Mouse (Mus musculus): Measurements from ENCODE around the gene Cadm3. TPM values are rescaled to one million over a fixed set of nuclear protein-coding genes. Genes with fewer than 3 reads are reported as not detected.

Gene Cadm3
- polyA plus RNA-seq, 1 experiment from 2014 or later, result 6.2 TPM

- Histone ChIP-seq H3K4me3 (replicated peaks) (no peak within 1 kb of the TSS), H3K27me3 (no peaks in the 10 kb centered on the region), H3K4me2 (replicated peaks) (no peak within 1 kb of the TSS), H3K9ac (no peak within 1 kb of the TSS), H3K4me1 (no peaks in the 10 kb centered on the region; the same call in 1 of the 2 replicates), H3K36me3 (no peaks in the 10 kb centered on the region), H3K27ac (replicated peaks) (no peak within 1 kb of the TSS), H3K9me3 (replicated peaks) (no peaks in the 10 kb centered on the region)
- no peak for ATAC-seq (ENCODE audit: insufficient number of reproducible peaks, low FRiP score, low TSS enrichment, low read depth)
- WGBS, result 65% methylated on average over 9 of the region's 9 CpGs
Observed at GRCm38 (mm10) chr1:173333312-173334253, 33.9 kb downstream of the Cadm3 start, which contains the start of gene Ackr1. Gene Ackr1, minus strand, starts transcription at chr1:173333750.

GRCm38 (mm10) chr1:173332418-173332817, 35.1 kb downstream of the Cadm3 start:
- no peaks in the 10 kb centered on the region for H3K9me3 ChIP-seq (replicated peaks)
- no peak overlapping the region for H3K27ac ChIP-seq (replicated peaks)
- ATAC-seq (ENCODE audit: insufficient number of reproducible peaks, low FRiP score, low TSS enrichment, low read depth), result no peak
- no peaks in the 10 kb centered on the region; the same call in 1 of the 2 replicates for H3K4me1 ChIP-seq
- no peak overlapping the region for H3K4me2 ChIP-seq (replicated peaks)
- 88% methylated on average over 5 of the region's 5 CpGs for whole genome bisulfite sequencing
- H3K36me3 ChIP-seq, result no peaks in the 10 kb centered on the region
- H3K9ac ChIP-seq, result no peak overlapping the region
- no peak overlapping the region for H3K4me3 ChIP-seq (replicated peaks)
- no peaks in the 10 kb centered on the region for H3K27me3 ChIP-seq

DNA sequence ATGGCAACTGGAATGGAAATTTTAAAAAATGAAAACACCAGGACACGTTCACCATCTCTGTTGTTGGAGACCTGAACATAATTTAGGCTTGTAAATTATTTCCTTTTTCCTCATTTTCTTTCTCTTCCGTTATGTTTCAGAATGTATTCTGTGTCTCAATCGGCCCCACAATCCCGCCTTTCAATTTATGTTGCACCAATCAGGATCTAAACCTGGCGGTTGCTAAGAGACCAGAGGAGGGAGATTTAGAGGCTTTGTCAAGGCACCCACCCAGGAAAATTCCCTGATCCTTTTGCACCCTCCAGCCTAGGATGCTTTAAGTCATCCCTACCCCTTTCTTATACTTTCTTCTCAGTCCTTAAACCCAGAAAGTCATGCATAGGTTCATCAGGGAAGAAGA, 37.8 kb downstream of the Cadm3 start:
- no peak for ATAC-seq (ENCODE audit: insufficient number of reproducible peaks, low FRiP score, low TSS enrichment, low read depth)
- 62% methylated on average over 5 of the region's 5 CpGs for WGBS

DNA sequence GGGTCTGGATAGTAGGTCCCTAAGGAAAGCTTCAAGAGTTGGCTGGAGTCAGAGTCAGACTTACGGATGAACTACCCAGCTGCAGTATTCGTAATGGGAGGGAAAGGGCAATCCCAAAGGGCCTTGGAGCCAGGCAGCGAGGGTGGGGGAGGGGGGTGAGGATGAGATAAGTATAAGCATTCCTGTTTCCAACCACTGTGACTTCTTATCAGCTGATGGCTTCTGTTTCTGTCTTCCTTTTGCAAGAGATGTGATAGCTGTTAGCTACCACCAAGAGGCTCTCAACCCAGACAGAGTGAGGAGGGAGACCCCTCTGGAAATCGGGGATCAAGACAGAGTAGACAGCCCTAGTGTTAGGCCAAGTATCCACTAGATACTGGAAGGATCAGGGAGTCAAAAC, 38.3 kb downstream of the Cadm3 start:
- H3K4me2 ChIP-seq (replicated peaks), result no peak overlapping the region
- no peaks in the 10 kb centered on the region for H3K27me3 ChIP-seq
- ATAC-seq (ENCODE audit: insufficient number of reproducible peaks, low FRiP score, low TSS enrichment, low read depth), result no peak
- 47% methylated on average over 4 of the region's 4 CpGs for WGBS
- no peaks in the 10 kb centered on the region for H3K9me3 ChIP-seq (replicated peaks)
- no peak overlapping the region for H3K9ac ChIP-seq
- H3K27ac ChIP-seq (replicated peaks), result no peak overlapping the region
- no peaks in the 10 kb centered on the region for H3K36me3 ChIP-seq
- no peak overlapping the region for H3K4me3 ChIP-seq (replicated peaks)
- H3K4me1 ChIP-seq, result no peaks in the 10 kb centered on the region

More for the DNA sequence above, 37.8 kb downstream of the Cadm3 start:
- no peak overlapping the region for H3K4me2 ChIP-seq (replicated peaks)
- H3K27ac ChIP-seq (replicated peaks), result no peak overlapping the region
- no peaks in the 10 kb centered on the region for H3K27me3 ChIP-seq
- H3K4me3 ChIP-seq (replicated peaks), result no peak overlapping the region
- H3K36me3 ChIP-seq, result no peaks in the 10 kb centered on the region
- H3K4me1 ChIP-seq, result no peaks in the 10 kb centered on the region
- H3K9ac ChIP-seq, result no peak overlapping the region
- H3K9me3 ChIP-seq (replicated peaks), result no peaks in the 10 kb centered on the region

GRCm38 (mm10) chr1:173328446-173328845, 39.0 kb downstream of the Cadm3 start:
- Histone ChIP-seq H3K4me2 (replicated peaks) (no peak overlapping the region), H3K4me1 (no peaks in the 10 kb centered on the region), H3K27ac (replicated peaks) (no peak overlapping the region), H3K27me3 (no peaks in the 10 kb centered on the region), H3K36me3 (no peaks in the 10 kb centered on the region), H3K4me3 (replicated peaks) (no peak overlapping the region), H3K9ac (no peak overlapping the region), H3K9me3 (replicated peaks) (no peaks in the 10 kb centered on the region)
- WGBS, result 50% methylated on average over 8 of the region's 8 CpGs
- ATAC-seq (ENCODE audit: insufficient number of reproducible peaks, low FRiP score, low TSS enrichment, low read depth), result no peak

GRCm38 (mm10) chr1:173326552-173326951, 40.9 kb downstream of the Cadm3 start:
- H3K9me3 ChIP-seq (replicated peaks), result no peaks in the 10 kb centered on the region
- no peak overlapping the region for H3K4me3 ChIP-seq (replicated peaks)
- H3K36me3 ChIP-seq, result no peaks in the 10 kb centered on the region
- 45% methylated on average over 1 of the region's 1 CpGs for WGBS
- no peak overlapping the region for H3K9ac ChIP-seq
- H3K27me3 ChIP-seq, result no peaks in the 10 kb centered on the region
- no peak overlapping the region for H3K4me2 ChIP-seq (replicated peaks)
- no peak overlapping the region for H3K27ac ChIP-seq (replicated peaks)
- no peak for ATAC-seq (ENCODE audit: insufficient number of reproducible peaks, low FRiP score, low TSS enrichment, low read depth)
- H3K4me1 ChIP-seq, result no peaks in the 10 kb centered on the region

DNA sequence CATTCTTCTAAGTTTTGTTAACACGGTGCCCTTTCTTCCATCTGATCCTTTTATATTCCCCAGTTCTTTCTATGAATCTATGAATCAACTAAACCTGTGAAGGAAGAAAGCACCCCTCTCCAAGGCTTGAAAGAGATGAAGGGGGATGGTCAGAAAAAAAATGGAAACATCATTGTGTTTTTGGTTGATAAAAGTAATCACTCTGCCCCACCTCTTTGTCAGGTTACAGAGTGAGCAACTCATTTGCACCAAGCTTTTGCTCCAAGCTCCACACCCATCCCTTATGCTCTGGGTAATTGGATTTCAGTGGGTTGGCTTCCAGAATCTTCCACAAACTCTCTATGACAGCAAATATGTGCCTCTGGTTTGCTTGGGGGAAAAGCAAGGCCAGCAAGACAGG, 42.1 kb downstream of the Cadm3 start:
- ATAC-seq (ENCODE audit: insufficient number of reproducible peaks, low FRiP score, low TSS enrichment, low read depth), result no peak
- WGBS, result 89% methylated on average over 1 of the region's 1 CpGs
- Histone ChIP-seq H3K9me3 (replicated peaks) (no peaks in the 10 kb centered on the region), H3K27ac (replicated peaks) (no peak overlapping the region), H3K4me3 (replicated peaks) (no peak overlapping the region), H3K4me1 (no peaks in the 10 kb centered on the region), H3K27me3 (no peaks in the 10 kb centered on the region), H3K4me2 (replicated peaks) (no peak overlapping the region), H3K9ac (no peak overlapping the region), H3K36me3 (no peaks in the 10 kb centered on the region)

GRCm38 (mm10) chr1:173324961-173325360, 42.5 kb downstream of the Cadm3 start:
- 53% methylated on average over 4 of the region's 4 CpGs for WGBS
- H3K9ac ChIP-seq, result no peak overlapping the region
- no peaks in the 10 kb centered on the region for H3K4me1 ChIP-seq
- no peak overlapping the region for H3K4me2 ChIP-seq (replicated peaks)
- no peaks in the 10 kb centered on the region for H3K36me3 ChIP-seq
- no peak overlapping the region for H3K4me3 ChIP-seq (replicated peaks)
- no peaks in the 10 kb centered on the region for H3K27me3 ChIP-seq
- ATAC-seq (ENCODE audit: insufficient number of reproducible peaks, low FRiP score, low TSS enrichment, low read depth), result no peak
- no peak overlapping the region for H3K27ac ChIP-seq (replicated peaks)
- H3K9me3 ChIP-seq (replicated peaks), result no peaks in the 10 kb centered on the region

DNA sequence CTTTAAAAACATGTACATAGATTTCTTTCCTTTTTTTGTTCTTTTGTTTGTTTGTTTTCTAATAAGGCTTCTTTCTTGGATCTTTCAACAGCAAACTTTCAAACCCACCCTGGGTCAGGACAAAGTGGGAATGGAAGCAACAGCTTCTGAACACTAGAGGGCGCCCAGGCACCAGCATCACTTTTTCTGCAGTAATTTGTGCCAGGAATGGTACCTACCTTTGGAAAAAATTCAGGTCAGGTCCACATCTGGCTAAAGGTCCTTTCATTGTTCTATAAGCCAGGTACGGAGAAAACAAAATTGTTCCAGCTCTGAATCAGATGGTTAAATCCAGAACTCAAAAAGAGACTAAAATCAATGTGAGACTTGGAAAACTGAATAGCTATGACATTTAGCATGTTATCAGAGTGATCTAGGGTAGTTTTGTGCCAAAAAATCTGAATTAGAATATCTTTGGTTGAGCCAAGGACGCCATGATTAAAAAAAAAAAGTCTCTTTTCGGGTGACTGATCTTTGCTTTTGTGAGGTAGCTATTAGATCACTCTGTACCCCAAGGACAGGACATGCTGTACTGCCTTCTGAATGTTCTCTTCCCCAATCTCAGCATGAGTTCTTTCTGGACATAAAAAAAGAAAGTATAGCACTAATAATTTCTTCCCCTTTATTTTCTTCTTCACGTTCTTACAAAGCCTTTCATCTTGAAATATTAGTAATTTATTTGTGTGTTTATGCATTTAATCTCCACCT, 43.5 kb downstream of the Cadm3 start:
- Histone ChIP-seq H3K9ac (no peak overlapping the region), H3K4me3 (replicated peaks) (no peak overlapping the region), H3K4me2 (replicated peaks) (no peak overlapping the region), H3K4me1 (no peaks in the 10 kb centered on the region), H3K9me3 (replicated peaks) (no peaks in the 10 kb centered on the region), H3K27me3 (no peaks in the 10 kb centered on the region), H3K27ac (replicated peaks) (no peak overlapping the region), H3K36me3 (no peaks in the 10 kb centered on the region)
- no peak for ATAC-seq (ENCODE audit: insufficient number of reproducible peaks, low FRiP score, low TSS enrichment, low read depth)
- 25% methylated on average over 5 of the region's 5 CpGs for WGBS

DNA sequence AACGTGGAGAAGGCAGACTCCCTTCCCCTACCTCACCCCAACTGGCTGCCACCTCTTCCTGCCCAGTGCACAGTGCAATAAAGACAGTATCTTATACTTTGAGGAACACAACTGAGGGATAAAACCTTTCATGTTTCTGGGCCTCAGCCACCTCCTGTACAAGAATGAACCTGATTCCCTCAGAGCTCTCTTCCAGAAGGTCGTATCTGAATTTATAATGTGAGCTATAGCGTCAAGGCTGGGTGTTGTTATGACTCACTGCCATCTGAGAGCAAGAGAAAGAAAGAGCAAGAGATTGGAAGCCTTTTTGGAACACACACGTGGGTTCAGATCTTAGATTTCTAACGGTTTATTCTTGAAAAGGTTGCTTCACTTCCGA, 45.3 kb downstream of the Cadm3 start:
- Histone ChIP-seq H3K4me2 (replicated peaks) (no peak overlapping the region), H3K9me3 (replicated peaks) (no peaks in the 10 kb centered on the region), H3K36me3 (no peaks in the 10 kb centered on the region), H3K27ac (replicated peaks) (no peak overlapping the region), H3K27me3 (no peaks in the 10 kb centered on the region), H3K4me1 (no peaks in the 10 kb centered on the region), H3K9ac (no peak overlapping the region), H3K4me3 (replicated peaks) (no peak overlapping the region)
- no peak for ATAC-seq (ENCODE audit: insufficient number of reproducible peaks, low FRiP score, low TSS enrichment, low read depth)
- WGBS, result 66% methylated on average over 6 of the region's 6 CpGs

DNA sequence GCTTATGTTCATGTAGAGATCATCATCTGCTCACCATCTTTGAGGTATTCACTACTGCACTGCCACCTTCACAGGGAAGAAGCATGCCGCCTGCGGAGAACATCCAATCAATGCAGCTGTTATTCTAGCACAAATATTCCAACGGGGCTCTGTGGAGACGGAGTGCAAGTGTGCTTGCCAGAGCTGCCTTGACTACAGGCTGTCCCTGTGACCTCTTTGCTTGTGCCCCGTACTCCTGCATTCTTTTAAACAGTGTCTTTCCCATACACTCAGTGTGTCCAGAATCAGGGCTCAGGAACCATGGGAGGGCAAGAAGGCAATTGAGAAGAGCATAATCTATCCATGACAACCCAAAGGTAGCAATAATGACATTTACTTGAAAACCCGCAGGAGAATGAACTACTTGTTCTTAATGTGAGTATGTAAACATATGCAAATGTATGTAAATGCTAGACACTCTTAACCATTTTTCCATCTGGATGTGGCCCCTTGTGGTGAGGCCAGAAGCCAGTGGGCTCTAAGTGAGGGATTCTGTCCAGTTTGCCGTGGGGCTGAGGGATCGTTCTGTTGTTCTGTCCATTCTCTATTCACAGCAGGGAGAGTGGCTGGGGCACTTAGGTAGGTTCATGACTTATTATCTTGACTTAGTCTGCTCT, 45.8 kb downstream of the Cadm3 start:
- Histone ChIP-seq H3K9ac (no peak overlapping the region), H3K4me1 (no peaks in the 10 kb centered on the region), H3K27me3 (no peaks in the 10 kb centered on the region), H3K4me2 (replicated peaks) (no peak overlapping the region), H3K9me3 (replicated peaks) (no peaks in the 10 kb centered on the region), H3K27ac (replicated peaks) (no peak overlapping the region), H3K4me3 (replicated peaks) (no peak overlapping the region), H3K36me3 (no peaks in the 10 kb centered on the region)
- WGBS, result 76% methylated on average over 8 of the region's 8 CpGs
- no peak for ATAC-seq (ENCODE audit: insufficient number of reproducible peaks, low FRiP score, low TSS enrichment, low read depth)

Measured in embryonic facial prominence, embryonic 15.5 days (tissue).